Mouse (Mus musculus) MEL (cell line): ENCODE data around the gene Med13l.

Experiments
- CHD2 ChIP-seq: IDR thresholded peaks from 2 replicates; pipeline ENCODE4 v1.6.1; 2011; ENCODE audit warnings: low read length, improper control_type of control experiment
- CTCF ChIP-seq, 3 experiments: IDR thresholded peaks in 2 of 3; conservative IDR thresholded peaks in 1 of 3; 2 replicates each; pipeline ENCODE4 v1.5.1; 2011 to 2012; ENCODE audit warnings: low read length in 3 of 3, low read depth in 2 of 3, mild to moderate bottlenecking in 2 of 3, improper control_type of control experiment in 1 of 3, inconsistent platforms in 1 of 3, mixed read lengths in 1 of 3, moderate library complexity in 1 of 3; ENCODE audit not compliant: control insufficient read depth in 1 of 3, insufficient read depth in 1 of 3, poor library complexity in 1 of 3, severe bottlenecking in 1 of 3
- EP300 ChIP-seq, 2 experiments: IDR thresholded peaks; 2 replicates each; pipeline ENCODE4 v1.6.1; 2011; ENCODE audit warnings: improper control_type of control experiment in 2 of 2, low read length in 2 of 2, low read depth in 1 of 2, mild to moderate bottlenecking in 1 of 2
- ETS1 ChIP-seq: IDR thresholded peaks from 2 replicates; pipeline ENCODE4 v1.6.1; 2012; ENCODE audit warnings: low read depth, mild to moderate bottlenecking, inconsistent platforms, low read length, improper control_type of control experiment, moderate library complexity
- MAFK ChIP-seq: IDR thresholded peaks from 2 replicates; pipeline ENCODE4 v1.6.1; 2011; ENCODE audit warnings: low read depth, mild to moderate bottlenecking, low read length, improper control_type of control experiment, borderline replicate concordance
- MAX ChIP-seq: IDR thresholded peaks from 2 replicates; pipeline ENCODE4 v1.6.1; 2011; ENCODE audit warnings: low read length, improper control_type of control experiment
- MEF2A ChIP-seq: IDR thresholded peaks from 2 replicates; pipeline ENCODE4 v1.6.1; 2014; ENCODE audit warnings: low read depth, mild to moderate bottlenecking, inconsistent platforms, low read length, improper control_type of control experiment; ENCODE audit not compliant: poor library complexity, insufficient replicate concordance, severe bottlenecking; ENCODE audit errors: extremely low read depth
- POLR2A ChIP-seq, 2 experiments: IDR thresholded peaks; 2 replicates each; pipeline ENCODE4 v1.6.1; 2011 to 2012; ENCODE audit warnings: low read length in 2 of 2, mild to moderate bottlenecking in 2 of 2, control low read depth in 1 of 2, improper control_type of control experiment in 1 of 2, low read depth in 1 of 2, moderate library complexity in 1 of 2; ENCODE audit not compliant: control insufficient read depth in 1 of 2, insufficient read depth in 1 of 2, poor library complexity in 1 of 2
- POLR2AphosphoS2 ChIP-seq: IDR thresholded peaks from 2 replicates; pipeline ENCODE4 v1.6.1; 2011; ENCODE audit warnings: low read length, improper control_type of control experiment
- TAL1 ChIP-seq: IDR thresholded peaks from 2 replicates; pipeline ENCODE4 v1.6.1; 2012; ENCODE audit warnings: mild to moderate bottlenecking, inconsistent platforms, low read length, moderate library complexity, mixed read lengths
- ZMIZ1 ChIP-seq: IDR thresholded peaks from 2 replicates; pipeline ENCODE4 v1.6.1; 2012; ENCODE audit warnings: low read depth, mild to moderate bottlenecking, inconsistent platforms, low read length, improper control_type of control experiment, moderate library complexity

DNA sequence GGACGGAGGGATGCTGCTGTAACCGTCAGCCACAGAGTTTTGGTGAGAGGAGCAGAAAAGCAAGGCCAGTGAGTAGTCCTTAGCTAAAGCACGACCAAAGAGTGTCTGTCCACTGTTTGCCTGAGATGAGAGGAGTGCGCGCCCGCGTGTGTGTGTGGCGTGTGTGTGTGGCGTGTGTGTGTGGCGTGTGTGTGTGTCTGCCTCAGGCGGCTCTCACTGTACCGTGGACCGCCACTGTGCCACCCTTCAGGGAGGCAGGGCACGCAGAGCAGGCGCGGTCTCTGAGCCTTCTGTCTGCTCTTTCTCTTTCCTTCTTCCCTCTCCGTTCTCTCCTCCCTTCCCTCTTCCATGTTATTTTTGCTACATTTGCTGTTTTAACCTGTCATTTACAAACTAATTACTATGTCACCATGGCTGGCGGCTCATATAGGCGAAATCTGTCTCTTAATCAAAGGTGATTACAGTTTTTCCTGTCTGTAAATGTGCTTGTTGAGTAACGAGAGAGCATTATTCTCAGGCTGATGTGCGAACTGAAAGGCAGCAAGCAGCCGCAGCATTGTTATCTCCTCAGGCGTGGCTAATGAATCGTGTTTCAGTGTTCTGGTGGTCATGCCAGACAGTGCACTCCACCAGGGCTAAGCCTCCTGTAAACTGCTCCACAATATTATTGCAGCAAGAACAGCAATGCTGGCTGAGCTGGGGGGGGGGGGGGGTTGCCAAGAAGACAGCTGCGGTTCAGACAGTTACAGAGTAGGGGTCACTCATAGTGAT lies 106.1 kb downstream of the Med13l start:
- TF ChIP-seq EP300 (IDR thresholded peaks at IDR 0.05; ENCODE audit: low read depth in 1 of 2, low read length in 2 of 2): no peak
- TF ChIP-seq MAFK: no peak
- TF ChIP-seq POLR2A (IDR thresholded peaks at IDR 0.05; ENCODE audit: control insufficient read depth in 1 of 2, insufficient read depth in 1 of 2, low read depth in 1 of 2, low read length in 2 of 2, poor library complexity in 1 of 2): no peak
- TF ChIP-seq ZMIZ1: no peak
- TF ChIP-seq CTCF (IDR thresholded peaks at IDR 0.05 in 2 of 3, conservative IDR thresholded peaks at IDR 0.05 in 1 of 3; ENCODE audit: control insufficient read depth in 1 of 3, insufficient read depth in 1 of 3, low read depth in 2 of 3, low read length in 3 of 3, poor library complexity in 1 of 3, severe bottlenecking in 1 of 3): no peak
- no peak for TF ChIP-seq POLR2AphosphoS2
- no peak for TF ChIP-seq MAX
- no peak for TF ChIP-seq MEF2A
- TF ChIP-seq CHD2: no peak
- TF ChIP-seq TAL1: no peak
- no peak for TF ChIP-seq ETS1
